Comparison of ENCODE assay signal across 13 mouse cellular contexts in the genomic region with DNA sequence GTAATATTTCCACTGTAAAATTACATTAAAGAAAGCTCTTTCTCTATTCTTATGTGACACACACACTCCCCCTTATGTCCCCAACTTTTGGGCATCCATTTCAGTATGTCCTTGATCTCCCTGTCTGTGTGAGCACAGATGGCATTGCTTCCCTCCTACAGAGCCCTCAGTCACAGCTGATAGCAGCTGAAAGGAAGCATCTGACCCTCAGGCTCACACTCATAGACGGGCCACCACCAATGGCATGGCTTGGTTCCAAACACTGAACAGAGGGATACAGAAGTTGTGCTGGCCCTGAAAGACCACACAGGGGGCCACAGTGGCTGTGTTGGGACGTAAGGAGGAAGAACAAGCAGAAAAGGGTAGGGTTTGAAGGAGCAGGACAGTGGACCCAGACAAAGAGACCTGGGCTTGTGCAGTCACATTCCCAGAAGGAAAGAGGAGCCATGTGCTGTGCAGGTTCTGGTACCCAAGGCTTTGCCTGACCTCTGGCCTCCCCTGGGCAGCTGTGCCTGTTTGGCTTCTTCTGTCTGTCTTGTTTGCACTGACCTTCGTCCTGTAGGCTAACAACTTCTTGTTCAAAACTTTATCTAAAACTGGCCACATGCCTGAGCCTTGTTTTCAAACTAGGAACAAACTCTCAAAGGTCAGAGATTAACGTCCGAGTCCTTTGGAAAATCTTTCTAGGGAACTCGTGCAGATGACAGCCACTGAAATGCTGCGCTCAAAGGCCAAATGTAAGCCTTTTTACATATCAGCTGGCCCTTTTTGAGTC.
DNase-seq lines count a peak whose midpoint lies in the region; ATAC-seq lines count a peak whose summit lies in the region.
"Had no signal": no experiment of that assay in that cellular context is flagged by ENCODE, and none has a peak within 500 bp of the region (broad histone marks: within the 10 kb centered on the region; RNA-seq: fewer than 3 reads in every experiment).

No protein-coding gene starts in this region.

- H3K27me3 ChIP-seq in heart, embryonic 10.5 days (ENCODE audit: insufficient read depth, poor library complexity, severe bottlenecking): peaks cover 47% of the 10 kb centered on the region; the same call in 1 of the 2 replicates
- H3K27me3 ChIP-seq in kidney, embryonic 16.5 days (ENCODE audit: insufficient read depth, low read length): no peaks in the 10 kb centered on the region
- H3K27me3 ChIP-seq: lung, embryonic 15.5 days; midbrain, embryonic 13.5 days; neural tube, embryonic 15.5 days had no signal

- no peaks in the 10 kb centered on the region for H3K36me3 ChIP-seq in heart, embryonic 10.5 days
- no peaks in the 10 kb centered on the region for H3K36me3 ChIP-seq in kidney, embryonic 16.5 days (ENCODE audit: insufficient read depth, low read length)
- H3K36me3 ChIP-seq: lung, embryonic 15.5 days; midbrain, embryonic 13.5 days; neural tube, embryonic 15.5 days had no signal

- DNase-seq in heart, embryonic 10.5 days (ENCODE audit: low spot score): peak; percentile 70
- DNase-seq in heart, postnatal 36 days: no peak
- DNase-seq in 416B (ENCODE audit: low read depth) (peak; percentile 36), adipocyte (ENCODE audit: low spot score) (peak; percentile 48)
- no peak for DNase-seq in gastrocnemius, postnatal 25 days
- no peak for DNase-seq in spleen, adult 18-20 months
- no peak for DNase-seq in right cerebral cortex, postnatal 14 days
- DNase-seq: thymus, postnatal 4 days had no signal

- H3K9me3 ChIP-seq in heart, embryonic 10.5 days: no peaks in the 10 kb centered on the region
- no peaks in the 10 kb centered on the region for H3K9me3 ChIP-seq in kidney, embryonic 16.5 days (ENCODE audit: low read length)
- H3K9me3 ChIP-seq: lung, embryonic 15.5 days; midbrain, embryonic 13.5 days; neural tube, embryonic 15.5 days had no signal

- 39% methylated on average over 7 of the region's 7 CpGs for WGBS in heart, embryonic 10.5 days
- WGBS in kidney, embryonic 16.5 days: 45% methylated on average over 7 of the region's 7 CpGs

- 0 out of 2 replicates have a peak, but pooled peaks have one; percentile 12 for ATAC-seq in kidney, embryonic 16.5 days (ENCODE audit: low FRiP score, low TSS enrichment)
- ATAC-seq: activated CD4-positive, CD25-positive, alpha-beta regulatory T cell, adult 4 months; midbrain, embryonic 13.5 days had no signal

- H3K27ac ChIP-seq in heart, embryonic 10.5 days: no peak overlapping the region
- no peak overlapping the region for H3K27ac ChIP-seq in kidney, embryonic 16.5 days (ENCODE audit: low read length)
- H3K27ac ChIP-seq: lung, embryonic 15.5 days; midbrain, embryonic 13.5 days; neural tube, embryonic 15.5 days had no signal

- no peak overlapping the region for H3K4me3 ChIP-seq in heart, embryonic 10.5 days
- H3K4me3 ChIP-seq in kidney, embryonic 16.5 days (ENCODE audit: low read length): no peak overlapping the region
- H3K4me3 ChIP-seq: lung, embryonic 15.5 days; midbrain, embryonic 13.5 days; neural tube, embryonic 15.5 days had no signal

- intact Hi-C loops in heart, postnatal 36 days (cut with DNase I): no loop called here

- H3K4me1 ChIP-seq in heart, embryonic 10.5 days: peaks cover 19% of the 10 kb centered on the region
- H3K4me1 ChIP-seq in kidney, embryonic 16.5 days (ENCODE audit: insufficient read depth, low read length): peaks cover 5% of the 10 kb centered on the region
- H3K4me1 ChIP-seq: lung, embryonic 15.5 days; midbrain, embryonic 13.5 days; neural tube, embryonic 15.5 days had no signal

- H3K4me2 ChIP-seq in kidney, embryonic 16.5 days (replicated peaks; ENCODE audit: low read depth, low read length): no peak overlapping the region
- H3K4me2 ChIP-seq: lung, embryonic 15.5 days; midbrain, embryonic 13.5 days; neural tube, embryonic 15.5 days had no signal

- no peak overlapping the region for H3K9ac ChIP-seq in kidney, embryonic 16.5 days (replicated peaks; ENCODE audit: low read length)
- H3K9ac ChIP-seq: lung, embryonic 15.5 days; midbrain, embryonic 13.5 days; neural tube, embryonic 15.5 days had no signal

Comparison
In these comparisons a context has a peak if more than half of its experiments do, and no peak if none do; other contexts are left out.
1. DNase-seq: peak in heart, embryonic 10.5 days (single experiment), 416B (single experiment) and adipocyte (single experiment); none in heart, postnatal 36 days (0 of 2), gastrocnemius, postnatal 25 days (single experiment), spleen, adult 18-20 months (0 of 2) and right cerebral cortex, postnatal 14 days (single experiment).